Mouse (Mus musculus) embryo, embryonic 9.5 days (tissue): ENCODE results near the gene Pstpip1.
A peak's percentile ranks its signal among the peaks of the same experiment; 100 is the strongest.

Experiments used
- DNase-seq: peaks from one replicate; pipeline ENCODE4 v3.0.0-alpha.2; 2017; ENCODE audit errors: extremely low spot score

The Pstpip1 gene

DNA sequence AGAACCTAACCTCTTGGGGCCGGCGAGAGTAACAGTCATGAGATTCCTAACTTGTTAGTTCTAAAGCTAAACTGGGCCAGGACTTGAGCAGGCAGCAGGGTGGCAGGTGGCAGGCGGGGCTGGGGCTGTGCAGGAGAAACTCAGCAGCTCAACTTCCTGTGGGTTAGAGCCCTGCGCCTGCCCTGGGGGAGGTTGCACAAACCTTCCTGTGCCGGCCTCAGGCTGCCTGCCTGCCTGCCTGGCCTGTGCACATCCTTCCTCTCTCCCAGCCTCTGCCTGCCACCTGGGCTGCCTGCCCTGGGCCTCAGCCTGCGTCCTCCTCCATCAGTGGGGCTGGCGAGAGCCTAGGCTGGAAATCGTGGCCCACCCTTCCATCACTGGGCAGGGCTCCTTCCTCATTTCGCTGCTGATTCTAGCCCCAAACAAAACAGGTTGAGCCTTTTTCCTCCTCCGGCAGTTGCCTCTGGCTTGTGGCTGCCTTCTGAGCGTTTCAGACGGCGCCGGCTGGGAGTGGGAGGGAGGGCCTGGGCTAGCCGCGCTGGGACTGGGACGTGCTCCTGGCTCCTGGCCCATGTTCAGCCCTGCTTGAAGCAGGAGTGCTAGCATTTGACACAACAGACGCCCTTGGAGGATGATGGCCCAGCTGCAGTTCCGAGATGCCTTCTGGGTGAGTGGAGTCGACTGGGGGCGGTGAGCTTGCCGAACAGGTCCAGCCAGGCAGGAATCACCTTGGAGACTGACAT lies at the start of gene Pstpip1:
Pstpip1 (plus strand) TSS at position 185 of the 743 bp plus-strand sequence.
- peak; percentile 22 for DNase-seq

DNA sequence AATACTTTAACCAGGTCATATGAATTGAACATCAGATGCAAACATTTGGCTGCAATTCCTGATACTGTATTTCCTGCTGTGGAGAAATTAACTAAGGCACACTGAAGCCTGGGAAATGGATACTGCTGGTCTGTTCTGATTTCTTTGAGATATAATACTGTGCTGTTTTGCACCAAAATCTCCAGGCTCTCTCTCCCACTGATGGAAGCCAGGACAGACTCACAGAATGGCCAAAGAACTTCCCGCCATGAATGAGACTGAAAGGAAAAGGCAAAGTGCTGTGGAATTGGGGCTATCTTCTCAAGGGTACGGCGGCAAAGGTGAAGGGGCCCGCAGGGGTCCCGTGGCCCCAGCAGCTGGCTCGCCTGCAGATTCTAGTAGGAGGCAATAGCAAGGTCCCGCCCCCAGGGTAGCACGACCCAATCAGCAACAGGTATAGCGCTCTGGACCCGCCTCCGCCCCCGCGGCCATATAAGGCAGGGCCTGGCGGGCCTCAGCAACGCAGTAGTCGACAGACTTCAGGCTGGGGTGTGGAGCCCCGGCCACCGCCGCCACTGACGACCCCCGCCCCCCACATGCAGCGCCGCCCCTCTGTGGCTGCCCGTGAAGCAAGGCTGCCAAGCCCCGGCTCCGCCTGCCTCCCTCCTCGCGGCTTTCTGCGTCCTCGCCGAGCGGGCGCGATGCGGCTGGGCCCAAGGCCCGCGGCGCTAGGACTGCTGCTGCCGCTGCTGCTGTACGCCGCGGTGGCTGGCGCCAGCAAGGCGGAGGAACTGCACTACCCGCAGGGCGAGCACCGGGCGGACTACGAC lies 48.2 kb upstream of the Pstpip1 start, which contains the start of gene Rcn2:
Rcn2 (plus strand) TSS at position 474 of the 809 bp plus-strand sequence.
- peak; percentile 97 for DNase-seq

- no peak for DNase-seq
Measured at GRCm38 (mm10) chr9:56042181-56042621, 47.6 kb upstream of the Pstpip1 start.

DNA sequence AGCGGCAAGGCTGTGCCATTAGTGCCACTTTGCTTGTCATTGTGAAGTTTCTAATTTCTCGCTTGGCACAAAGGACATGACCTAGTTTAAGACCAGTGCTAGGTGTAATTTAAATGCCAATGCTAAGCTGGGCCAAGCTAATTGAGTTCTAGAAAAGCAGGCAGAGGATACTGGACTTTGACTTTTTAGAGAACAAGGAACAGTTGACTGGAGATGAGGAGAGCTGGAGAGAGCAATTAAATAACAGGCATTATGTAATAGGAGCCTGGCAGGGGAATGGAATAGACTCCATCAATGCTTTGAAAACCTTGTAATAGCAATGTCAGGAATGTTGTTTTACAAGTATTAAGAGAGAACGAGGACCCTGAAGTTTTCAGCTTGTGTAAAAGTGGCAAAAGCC lies 36.0 kb upstream of the Pstpip1 start:
- DNase-seq = no peak

DNA sequence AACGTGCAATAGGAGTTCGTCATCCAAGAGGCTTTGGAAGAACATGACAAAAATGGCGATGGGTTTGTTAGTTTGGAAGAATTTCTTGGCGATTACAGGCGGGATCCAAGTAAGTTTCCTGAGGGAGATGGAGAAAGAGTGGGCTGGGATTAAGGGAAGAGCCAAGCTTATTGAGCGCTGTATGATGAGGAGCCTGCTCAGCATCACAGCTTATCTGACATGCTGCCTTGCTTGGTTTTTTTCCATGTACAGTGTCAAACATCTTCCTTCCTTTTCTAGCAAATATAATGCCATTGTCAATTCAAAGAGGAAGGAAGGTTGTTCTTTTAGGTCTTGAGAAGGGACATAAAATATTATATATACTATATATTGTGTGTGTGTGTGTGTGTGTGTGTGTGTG lies 33.6 kb upstream of the Pstpip1 start:
- no peak for DNase-seq

GRCm38 (mm10) chr9:56062336-56062735 lies 27.4 kb upstream of the Pstpip1 start:
- no peak for DNase-seq

DNA sequence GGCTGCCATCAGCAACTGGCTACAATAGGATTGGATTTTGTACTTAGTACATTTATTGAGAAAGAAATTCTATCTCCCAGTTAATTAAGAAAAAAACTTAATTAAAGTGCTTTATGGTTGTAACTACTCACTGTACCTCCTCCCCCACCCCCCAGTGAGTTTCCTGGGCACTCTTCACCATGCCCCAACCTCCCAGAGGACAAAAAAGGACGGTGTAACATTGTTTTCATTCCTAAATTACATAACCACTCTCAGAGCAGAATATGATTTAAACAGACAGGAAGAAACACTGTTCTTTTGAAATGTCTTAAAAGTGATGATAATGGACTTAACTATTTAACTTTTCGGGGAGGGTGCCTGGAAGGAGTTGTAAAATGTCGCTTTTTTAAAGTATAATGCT lies 24.8 kb upstream of the Pstpip1 start:
- no peak for DNase-seq

DNA sequence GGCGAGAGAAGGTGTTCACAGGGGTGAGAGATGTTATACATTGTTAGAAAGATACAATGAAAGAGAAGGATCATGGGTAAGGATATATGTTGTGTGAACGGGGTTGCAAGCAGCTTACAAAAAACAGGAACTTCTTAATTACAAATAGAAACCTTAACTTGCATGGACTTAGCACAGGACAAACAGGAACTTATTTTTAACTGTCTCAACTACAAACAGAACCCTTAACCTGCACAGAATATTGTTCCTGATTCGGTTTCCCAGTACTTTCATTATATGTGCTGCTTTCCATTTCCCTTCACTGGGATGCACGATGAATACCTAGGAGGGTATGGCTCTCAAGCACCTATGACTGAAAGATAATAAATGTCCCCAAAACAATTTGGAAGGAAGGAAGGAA lies 21.8 kb upstream of the Pstpip1 start:
- no peak for DNase-seq

DNA sequence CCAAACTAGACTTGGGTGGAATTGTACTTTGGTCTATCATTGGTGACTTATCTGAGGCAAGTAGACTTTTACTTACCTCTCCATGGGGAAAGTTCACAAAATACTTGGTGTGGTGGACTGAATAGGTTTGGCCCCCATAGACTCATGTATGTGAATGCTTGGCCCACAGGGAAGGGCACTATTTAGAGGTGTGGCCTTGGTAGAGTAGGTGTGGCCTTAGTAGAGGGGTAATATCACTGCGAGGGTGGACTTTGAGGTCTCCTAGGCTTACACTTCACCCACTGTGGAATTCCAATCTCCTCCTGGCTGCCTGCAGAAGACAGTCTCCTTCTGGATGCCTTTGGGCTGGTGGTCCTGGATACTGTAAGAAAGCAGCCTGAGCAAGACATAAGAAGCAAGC lies 21.1 kb upstream of the Pstpip1 start:
- DNase-seq = no peak

GRCm38 (mm10) chr9:56072861-56073260 lies 16.9 kb upstream of the Pstpip1 start:
- DNase-seq = no peak

DNA sequence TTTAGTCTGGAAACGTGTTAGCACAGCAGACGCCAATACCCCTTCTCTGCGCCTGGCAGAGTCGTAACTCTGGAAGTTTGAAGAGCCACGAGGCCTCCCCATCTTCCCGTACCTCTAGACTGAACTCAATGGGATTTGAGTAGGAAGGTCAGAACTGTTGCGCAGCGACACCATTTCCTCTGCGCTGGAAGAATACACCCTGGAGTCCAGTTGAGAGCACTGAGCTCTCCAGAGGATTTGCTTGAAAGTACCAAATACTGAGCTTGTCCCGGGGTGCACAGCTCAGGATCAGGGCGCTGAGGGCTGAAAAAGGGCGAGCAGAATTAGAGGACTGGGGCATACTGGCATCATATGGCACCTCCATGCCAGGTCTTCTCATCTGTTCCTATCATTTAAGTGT lies 14.9 kb upstream of the Pstpip1 start:
- DNase-seq = no peak

GRCm38 (mm10) chr9:56075264-56075663 lies 14.5 kb upstream of the Pstpip1 start:
- DNase-seq = peak; percentile 75

- DNase-seq = peak; percentile 25
Measured at GRCm38 (mm10) chr9:56075901-56076620, 13.7 kb upstream of the Pstpip1 start.

- DNase-seq = no peak
Measured at GRCm38 (mm10) chr9:56079587-56079986, 10.2 kb upstream of the Pstpip1 start.

GRCm38 (mm10) chr9:56086524-56086923 lies 3.2 kb upstream of the Pstpip1 start:
- DNase-seq = no peak

- no peak for DNase-seq
Measured at GRCm38 (mm10) chr9:56090546-56091225, 924 bp downstream of the Pstpip1 start.

GRCm38 (mm10) chr9:56092102-56092501 lies 2.3 kb downstream of the Pstpip1 start:
- DNase-seq = no peak

GRCm38 (mm10) chr9:56097584-56098298 lies 8.0 kb downstream of the Pstpip1 start:
- DNase-seq = no peak

DNA sequence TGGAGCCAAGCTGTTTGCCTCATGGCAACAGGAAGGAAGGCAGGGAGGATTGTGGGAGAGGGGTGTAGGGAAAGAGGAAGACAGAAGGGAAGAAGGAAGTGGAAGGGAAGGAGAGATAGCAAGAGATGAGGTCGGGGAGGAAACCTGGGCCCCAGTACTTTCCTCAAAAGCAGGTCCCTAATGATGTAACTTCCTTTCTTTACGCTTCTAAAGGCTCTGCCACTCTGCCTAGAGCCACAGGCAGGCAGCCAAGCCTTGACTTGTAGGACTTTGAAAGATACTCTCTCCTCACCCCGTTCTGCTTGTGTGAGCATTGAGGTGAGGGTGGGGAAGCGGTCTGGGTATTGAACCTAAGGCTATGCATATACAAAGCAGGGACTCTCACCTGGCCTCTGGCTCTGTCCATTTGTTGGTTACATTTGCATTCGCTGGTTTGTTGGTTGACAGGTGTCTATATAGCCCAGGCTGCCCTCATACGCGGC lies 10.3 kb downstream of the Pstpip1 start:
- no peak for DNase-seq

DNA sequence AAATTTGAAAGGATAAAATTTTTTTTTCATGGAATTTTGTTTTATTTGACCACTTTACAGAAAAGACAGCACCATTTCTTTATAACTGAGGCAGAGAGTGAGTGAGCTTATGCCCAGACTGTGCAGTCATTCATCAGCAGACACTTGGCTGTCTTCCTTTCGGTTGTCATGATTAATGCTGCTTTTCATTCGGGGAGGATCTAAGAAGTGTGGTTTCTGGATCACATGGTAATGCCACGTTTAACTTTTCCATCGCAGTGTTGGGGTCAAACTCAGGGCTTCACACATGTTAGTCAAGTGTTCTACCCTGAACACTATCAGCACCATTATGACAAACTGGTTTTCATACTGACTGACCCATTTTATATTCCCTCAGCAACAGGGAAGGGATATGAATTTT lies 11.3 kb downstream of the Pstpip1 start:
- DNase-seq = no peak

- DNase-seq = no peak
Measured at GRCm38 (mm10) chr9:56104921-56105320, 15.2 kb downstream of the Pstpip1 start.
